Mouse (Mus musculus): Measurements from ENCODE around the gene 2310011J03Rik. TPM values are rescaled to one million over a fixed set of nuclear protein-coding genes. Genes with fewer than 3 reads are reported as not detected.

Gene 2310011J03Rik
- polyA plus RNA-seq, 1 experiment: 44.0 TPM

DNA sequence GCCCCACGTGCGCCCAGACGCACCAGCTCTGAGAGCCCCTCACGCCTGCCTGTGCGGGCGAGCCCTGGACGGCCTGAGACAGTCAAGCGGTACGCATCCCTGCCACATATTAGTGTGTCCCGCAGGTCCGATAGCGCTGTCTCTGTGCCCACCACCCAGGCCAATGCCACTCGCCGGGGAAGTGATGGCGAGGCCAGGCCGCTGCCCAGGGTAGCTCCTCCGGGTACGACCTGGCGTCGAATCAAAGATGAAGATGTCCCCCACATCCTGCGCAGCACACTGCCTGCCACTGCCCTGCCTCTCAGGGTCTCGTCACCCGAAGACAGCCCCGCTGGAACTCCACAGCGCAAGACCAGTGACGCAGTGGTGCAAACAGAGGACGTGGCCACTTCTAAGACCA, 5.0 kb downstream of the 2310011J03Rik start:
- TF ChIP-seq POLR2A (IDR thresholded peaks at IDR 0.05; ENCODE audit: insufficient read length, low read depth): no peak
- TF ChIP-seq E2F4 (IDR thresholded peaks at IDR 0.05; ENCODE audit: insufficient read depth): no peak
- no peak for TF ChIP-seq SRF (IDR thresholded peaks at IDR 0.05; ENCODE audit: control insufficient read depth, insufficient read length, low read depth)
- TF ChIP-seq TCF3 (IDR thresholded peaks at IDR 0.05; ENCODE audit: insufficient read length, low read depth): no peak
- no peak for TF ChIP-seq REST (IDR thresholded peaks at IDR 0.05; ENCODE audit: insufficient read depth, insufficient read length)
- Histone ChIP-seq H3K27me3 (ENCODE audit: control insufficient read depth, insufficient read depth, insufficient read length) (peaks cover 28% of the 10 kb centered on the region), H3K4me2 (ENCODE audit: low read depth) (no peak overlapping the region), H3ac (ENCODE audit: control insufficient read depth, insufficient read length) (no peak overlapping the region), H3K36me3 (ENCODE audit: control insufficient read depth, insufficient read depth) (no peaks in the 10 kb centered on the region), H3K4me3 (no peak overlapping the region), H3K79me2 (ENCODE audit: control insufficient read depth, insufficient read depth) (peaks cover 10% of the 10 kb centered on the region)

DNA sequence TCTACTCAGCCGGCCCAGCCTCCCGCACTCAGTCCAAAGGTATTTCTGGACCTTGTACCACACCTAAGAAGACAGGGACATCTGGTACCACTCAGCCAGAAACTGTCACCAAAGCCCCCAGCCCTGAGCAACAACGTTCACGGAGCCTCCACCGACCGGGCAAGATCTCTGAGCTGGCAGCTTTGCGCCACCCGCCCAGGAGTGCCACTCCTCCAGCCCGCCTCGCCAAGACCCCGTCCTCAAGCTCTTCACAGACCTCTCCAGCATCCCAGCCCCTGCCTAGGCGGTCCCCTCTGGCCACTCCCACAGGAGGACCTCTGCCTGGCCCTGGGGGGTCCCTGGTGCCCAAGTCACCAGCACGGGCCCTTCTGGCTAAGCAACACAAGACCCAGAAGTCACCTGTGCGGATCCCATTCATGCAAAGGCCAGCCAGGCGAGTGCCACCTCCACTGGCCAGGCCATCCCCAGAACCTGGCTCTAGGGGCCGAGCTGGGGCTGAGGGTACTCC, 5.8 kb downstream of the 2310011J03Rik start:
- no peak for TF ChIP-seq MYOG (IDR thresholded peaks at IDR 0.05; ENCODE audit: control insufficient read depth in 1 of 3, insufficient read depth in 1 of 3, insufficient read length in 2 of 3, low read depth in 2 of 3)
- no peak for TF ChIP-seq TCF12 (IDR thresholded peaks at IDR 0.05; ENCODE audit: insufficient read depth, poor library complexity, severe bottlenecking)
- no peak for TF ChIP-seq USF1 (IDR thresholded peaks at IDR 0.05; ENCODE audit: low read depth)
- no peak for TF ChIP-seq E2F4 (IDR thresholded peaks at IDR 0.05; ENCODE audit: insufficient read depth)
- no peak for TF ChIP-seq POLR2A (IDR thresholded peaks at IDR 0.05; ENCODE audit: insufficient read length, low read depth)
- TF ChIP-seq MAX (IDR thresholded peaks at IDR 0.05; ENCODE audit: low read depth): no peak
- no peak for TF ChIP-seq TCF3 (IDR thresholded peaks at IDR 0.05; ENCODE audit: insufficient read length, low read depth)
- no peak for TF ChIP-seq SRF (IDR thresholded peaks at IDR 0.05; ENCODE audit: control insufficient read depth, insufficient read length, low read depth)
- TF ChIP-seq POLR2AphosphoS2 (IDR thresholded peaks at IDR 0.05; ENCODE audit: insufficient read length, low read depth): no peak
- TF ChIP-seq MYOD1 (IDR thresholded peaks at IDR 0.05; ENCODE audit: control insufficient read depth in 1 of 3, insufficient read length in 2 of 3, low read depth in 2 of 3): no peak
- no peak for TF ChIP-seq CEBPB (IDR thresholded peaks at IDR 0.05; ENCODE audit: insufficient read depth, poor library complexity, severe bottlenecking)
- TF ChIP-seq REST (IDR thresholded peaks at IDR 0.05; ENCODE audit: insufficient read depth, insufficient read length): no peak
- Histone ChIP-seq H3K4me2 (ENCODE audit: low read depth) (no peak overlapping the region), H3K36me3 (ENCODE audit: control insufficient read depth, insufficient read depth) (no peaks in the 10 kb centered on the region), H3K27me3 (ENCODE audit: control insufficient read depth, insufficient read depth, insufficient read length) (peaks cover 28% of the 10 kb centered on the region), H3K4me3 (no peak overlapping the region), H3ac (ENCODE audit: control insufficient read depth, insufficient read length) (no peak overlapping the region), H3K79me2 (ENCODE audit: control insufficient read depth, insufficient read depth) (peaks cover 4% of the 10 kb centered on the region)

- Histone ChIP-seq H3K27me3 (ENCODE audit: control insufficient read depth, insufficient read depth, insufficient read length) (peaks cover 36% of the 10 kb centered on the region), H3K4me2 (ENCODE audit: low read depth) (no peak overlapping the region), H3ac (ENCODE audit: control insufficient read depth, insufficient read length) (no peak overlapping the region), H3K79me2 (ENCODE audit: control insufficient read depth, insufficient read depth) (no peaks in the 10 kb centered on the region), H3K36me3 (ENCODE audit: control insufficient read depth, insufficient read depth) (no peaks in the 10 kb centered on the region), H3K4me3 (no peak overlapping the region)
- no peak for TF ChIP-seq MYOG (IDR thresholded peaks at IDR 0.05; ENCODE audit: control insufficient read depth in 1 of 3, insufficient read depth in 1 of 3, insufficient read length in 2 of 3, low read depth in 2 of 3)
- no peak for TF ChIP-seq TCF3 (IDR thresholded peaks at IDR 0.05; ENCODE audit: insufficient read length, low read depth)
- TF ChIP-seq E2F4 (IDR thresholded peaks at IDR 0.05; ENCODE audit: insufficient read depth): no peak
- TF ChIP-seq SRF (IDR thresholded peaks at IDR 0.05; ENCODE audit: control insufficient read depth, insufficient read length, low read depth): no peak
- TF ChIP-seq MYOD1 (IDR thresholded peaks at IDR 0.05; ENCODE audit: control insufficient read depth in 1 of 3, insufficient read length in 2 of 3, low read depth in 2 of 3): no peak
- TF ChIP-seq USF1 (IDR thresholded peaks at IDR 0.05; ENCODE audit: low read depth): no peak
- TF ChIP-seq POLR2AphosphoS2 (IDR thresholded peaks at IDR 0.05; ENCODE audit: insufficient read length, low read depth): no peak
- no peak for TF ChIP-seq MAX (IDR thresholded peaks at IDR 0.05; ENCODE audit: low read depth)
- TF ChIP-seq REST (IDR thresholded peaks at IDR 0.05; ENCODE audit: insufficient read depth, insufficient read length): no peak
- TF ChIP-seq TCF12 (IDR thresholded peaks at IDR 0.05; ENCODE audit: insufficient read depth, poor library complexity, severe bottlenecking): no peak
Observed at GRCm38 (mm10) chr10:80313627-80314201, 6.6 kb downstream of the 2310011J03Rik start.

DNA sequence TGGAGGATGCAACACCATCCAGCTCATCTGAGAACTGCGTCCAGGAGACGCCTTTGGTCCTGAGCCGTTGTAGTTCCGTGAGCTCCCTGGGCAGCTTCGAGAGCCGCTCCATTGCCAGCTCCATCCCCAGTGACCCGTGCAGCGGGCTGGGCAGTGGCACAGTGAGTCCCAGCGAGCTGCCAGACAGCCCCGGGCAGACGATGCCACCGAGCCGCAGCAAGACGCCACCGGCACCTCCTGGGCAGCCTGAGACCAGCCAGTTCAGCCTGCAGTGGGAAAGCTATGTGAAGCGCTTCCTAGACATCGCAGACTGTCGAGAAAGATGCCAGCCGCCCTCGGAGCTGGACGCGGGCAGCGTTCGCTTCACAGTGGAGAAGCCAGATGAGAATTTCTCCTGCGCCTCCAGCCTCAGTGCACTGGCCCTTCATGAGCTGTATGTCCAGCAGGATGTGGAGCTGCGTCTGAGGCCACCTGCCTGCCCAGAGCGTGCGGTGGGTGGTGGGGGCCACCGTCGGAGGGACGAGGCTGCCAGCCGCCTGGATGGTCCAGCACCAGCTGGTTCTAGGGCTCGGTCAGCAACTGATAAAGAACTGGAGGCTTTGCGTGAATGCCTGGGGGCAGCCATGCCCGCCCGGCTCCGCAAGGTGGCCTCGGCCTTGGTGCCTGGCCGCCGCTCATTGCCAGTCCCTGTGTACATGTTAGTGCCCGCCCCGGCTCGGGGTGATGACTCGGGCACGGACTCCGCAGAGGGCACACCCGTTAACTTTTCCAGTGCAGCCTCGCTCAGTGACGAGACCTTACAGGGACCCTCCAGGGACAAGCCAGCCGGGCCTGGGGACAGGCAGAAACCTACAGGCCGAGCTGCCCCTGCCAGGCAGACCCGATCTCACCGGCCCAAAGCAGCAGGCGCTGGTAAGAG, 7.5 kb downstream of the 2310011J03Rik start:
- no peaks in the 10 kb centered on the region for H3K79me2 ChIP-seq (ENCODE audit: control insufficient read depth, insufficient read depth)
- H3K4me3 ChIP-seq: no peak overlapping the region
- H3K4me2 ChIP-seq (ENCODE audit: low read depth): no peak overlapping the region
- no peak overlapping the region for H3ac ChIP-seq (ENCODE audit: control insufficient read depth, insufficient read length)
- no peak for TF ChIP-seq SRF (IDR thresholded peaks at IDR 0.05; ENCODE audit: control insufficient read depth, insufficient read length, low read depth)
- no peak for TF ChIP-seq E2F4 (IDR thresholded peaks at IDR 0.05; ENCODE audit: insufficient read depth)
- no peak for TF ChIP-seq USF1 (IDR thresholded peaks at IDR 0.05; ENCODE audit: low read depth)
- TF ChIP-seq MAX (IDR thresholded peaks at IDR 0.05; ENCODE audit: low read depth): no peak
- peak; percentile 15 for TF ChIP-seq POLR2AphosphoS2 (IDR thresholded peaks at IDR 0.05; ENCODE audit: insufficient read length, low read depth)
- no peak for TF ChIP-seq POLR2A (IDR thresholded peaks at IDR 0.05; ENCODE audit: insufficient read length, low read depth)
- H3K27me3 ChIP-seq (ENCODE audit: control insufficient read depth, insufficient read depth, insufficient read length): peaks cover 42% of the 10 kb centered on the region
- no peaks in the 10 kb centered on the region for H3K36me3 ChIP-seq (ENCODE audit: control insufficient read depth, insufficient read depth)
